Mouse (Mus musculus) layer of hippocampus, adult 8-10 months (tissue): ENCODE data around the gene Zdhhc17. TPM values are rescaled to one million over a fixed set of nuclear protein-coding genes. Genes with fewer than 3 reads are reported as not detected.
A peak's percentile ranks its signal among the peaks of the same experiment; 100 is the strongest.

Experiments used
- DNase-seq, 2 experiments: peaks; one replicate each; pipeline ENCODE4 v3.0.0; 2022; ENCODE audit warnings: low spot score in 2 of 2
- total RNA-seq, 4 experiments: library from RNA; stranded (reverse); gene quantifications; 2 replicates each; pipeline ENCODE4 v1.2.4; 2022

Gene Zdhhc17
- total RNA-seq, 4 experiments from 2014 or later = 95.5 to 113 (median 108) TPM

GRCm38 (mm10) chr10:111005611-111006488 lies 4.1 kb downstream of the Zdhhc17 start:
- no peak for DNase-seq

GRCm38 (mm10) chr10:111004220-111004619 lies 5.7 kb downstream of the Zdhhc17 start:
- no peak for DNase-seq

- DNase-seq = no peak
Measured at GRCm38 (mm10) chr10:110999201-110999600, 10.7 kb downstream of the Zdhhc17 start.

- no peak for DNase-seq
Measured at GRCm38 (mm10) chr10:110997180-110997579, 12.8 kb downstream of the Zdhhc17 start.

GRCm38 (mm10) chr10:110994761-110995160 lies 15.2 kb downstream of the Zdhhc17 start:
- DNase-seq = no peak

GRCm38 (mm10) chr10:110993249-110993648 lies 16.7 kb downstream of the Zdhhc17 start:
- no peak for DNase-seq

GRCm38 (mm10) chr10:110992047-110992431 lies 17.9 kb downstream of the Zdhhc17 start:
- no peak for DNase-seq

GRCm38 (mm10) chr10:110991307-110992046 lies 18.5 kb downstream of the Zdhhc17 start:
- no peak for DNase-seq

- DNase-seq = no peak
Measured at GRCm38 (mm10) chr10:110989729-110990128, 20.2 kb downstream of the Zdhhc17 start.

- DNase-seq = no peak
Measured at GRCm38 (mm10) chr10:110986682-110987081, 23.3 kb downstream of the Zdhhc17 start.

GRCm38 (mm10) chr10:110982771-110983170 lies 27.2 kb downstream of the Zdhhc17 start:
- no peak for DNase-seq

- DNase-seq = no peak
Measured at GRCm38 (mm10) chr10:110980441-110980840, 29.5 kb downstream of the Zdhhc17 start.

- no peak for DNase-seq
Measured at GRCm38 (mm10) chr10:110979431-110979830, 30.5 kb downstream of the Zdhhc17 start.

GRCm38 (mm10) chr10:110977379-110977778 lies 32.6 kb downstream of the Zdhhc17 start:
- DNase-seq = no peak

- no peak for DNase-seq
Measured at GRCm38 (mm10) chr10:110976046-110976445, 33.9 kb downstream of the Zdhhc17 start.

GRCm38 (mm10) chr10:110974885-110975284 lies 35.1 kb downstream of the Zdhhc17 start:
- no peak for DNase-seq

- DNase-seq = peak in 1 of 2 experiments; percentile 42
Measured at GRCm38 (mm10) chr10:110974463-110974862, 35.5 kb downstream of the Zdhhc17 start.

- DNase-seq = no peak
Measured at GRCm38 (mm10) chr10:110971998-110972397, 37.9 kb downstream of the Zdhhc17 start.

GRCm38 (mm10) chr10:110971483-110971882 lies 38.5 kb downstream of the Zdhhc17 start:
- DNase-seq = no peak

- no peak for DNase-seq
Measured at GRCm38 (mm10) chr10:110971044-110971443, 38.9 kb downstream of the Zdhhc17 start.

- DNase-seq = no peak
Measured at GRCm38 (mm10) chr10:110962172-110962571, 47.8 kb downstream of the Zdhhc17 start.

- no peak for DNase-seq
Measured at GRCm38 (mm10) chr10:110960841-110961240, 49.1 kb downstream of the Zdhhc17 start.
